Mouse (Mus musculus) cerebellum, postnatal 36 days (tissue): Measurements from ENCODE around the gene Slc26a3.

Experiments used
- DNase-seq, 2 experiments: peaks; one replicate each; pipeline ENCODE4 v3.0.0; 2021 to 2022; ENCODE audit warnings: mixed read lengths in 2 of 2

Slc26a3 gene

DNA sequence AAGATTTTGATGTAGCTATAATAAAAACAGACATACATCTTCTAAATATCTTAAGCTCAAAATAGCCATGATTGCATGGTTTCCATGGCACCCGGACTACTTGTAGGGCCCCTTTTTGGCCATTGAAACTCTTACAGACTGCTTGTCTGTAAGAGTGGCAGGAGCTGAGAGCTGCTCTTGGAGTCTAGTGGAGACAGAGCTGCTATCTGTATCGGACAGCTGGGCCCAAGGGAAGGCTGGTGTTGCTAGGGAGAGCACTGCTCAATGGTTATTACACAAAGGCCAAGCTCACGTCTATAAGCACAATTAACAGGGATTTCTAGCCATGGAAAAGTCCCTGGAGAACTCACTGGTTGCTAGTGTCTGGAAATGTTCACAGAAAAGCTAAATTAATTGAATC, 130.7 kb downstream of the Slc26a3 start:
- DNase-seq = no peak
